Mouse (Mus musculus) spleen, adult 2 months (tissue): ENCODE measurements around the gene Tab1.

Experiments used
- CTCF ChIP-seq: fragments of 200-500 bp; IDR thresholded peaks from 2 replicates; pipeline ENCODE4 v1.5.1; 2011; ENCODE audit warnings: mild to moderate bottlenecking, inconsistent platforms; ENCODE audit not compliant: insufficient read depth, insufficient read length, insufficient replicate concordance; ENCODE audit errors: extremely low read depth
- POLR2A ChIP-seq: fragments of 200-500 bp; IDR thresholded peaks from 2 replicates; pipeline ENCODE4 v1.6.1; 2011; ENCODE audit warnings: low read depth, low read length, inconsistent platforms

- TF ChIP-seq POLR2A: no peak
- TF ChIP-seq CTCF: no peak
These were observed 41.6 kb downstream of the Tab1 start for GRCm38 (mm10) chr15:80174598-80174875.
